Mouse (Mus musculus) hindbrain, embryonic 11.5 days (tissue): ENCODE measurements at regions not wholly inside any gene's neighbourhood (a gene's known extent, or its start where the extent isn't known, plus 50 kb on each side); places are given as distances from the start of the nearest gene placed in this dataset.
"Not testable (repeated sequence)": the region's sequence is repeated elsewhere in the genome, so short reads cannot be mapped to it uniquely, and the experiment has no call there.

Experiments
- ATAC-seq: fragments of 200-750 bp; cut with Nextera tagmentation; 2 replicates; pipeline ENCODE4 v1.8.0; 2017; ENCODE audit warnings: mild to moderate bottlenecking, moderate TSS enrichment, moderate library complexity; ENCODE audit not compliant: low FRiP score
- DNase-seq: peaks from one replicate; pipeline ENCODE4 v3.0.0-alpha.2; 2015; ENCODE audit warnings: low spot score
- H3K27ac ChIP-seq: fragments of 300-500 bp; sonication (generic); 2 replicates; pipeline ENCODE4 v1.5.1; 2014; ENCODE audit warnings: mild to moderate bottlenecking, low read depth, low read length
- H3K27me3 ChIP-seq: fragments of 300-500 bp; sonication (generic); 2 replicates; pipeline ENCODE4 v1.6.1; 2014; ENCODE audit warnings: mild to moderate bottlenecking, low read length, moderate library complexity, mixed read lengths; ENCODE audit not compliant: control insufficient read depth, insufficient read depth
- H3K36me3 ChIP-seq: fragments of 300-500 bp; sonication (generic); 2 replicates; pipeline ENCODE4 v1.6.1; 2014; ENCODE audit warnings: mild to moderate bottlenecking, low read length, moderate library complexity, mixed read lengths; ENCODE audit not compliant: control insufficient read depth, insufficient read depth
- H3K4me1 ChIP-seq: fragments of 300-500 bp; sonication (generic); replicated peaks from 2 replicates; pipeline ENCODE4 v1.6.1; 2014; ENCODE audit warnings: low read length, mixed read lengths; ENCODE audit not compliant: control insufficient read depth, insufficient read depth
- H3K4me2 ChIP-seq: fragments of 300-500 bp; sonication (generic); replicated peaks from 2 replicates; pipeline ENCODE4 v1.6.1; 2014; ENCODE audit warnings: mild to moderate bottlenecking, low read depth, low read length
- H3K4me3 ChIP-seq: fragments of 300-500 bp; sonication (generic); 2 replicates; pipeline ENCODE4 v1.5.1; 2014; ENCODE audit warnings: low read depth, low read length
- H3K9ac ChIP-seq: fragments of 300-500 bp; sonication (generic); 2 replicates; pipeline ENCODE4 v1.6.1; 2014; ENCODE audit warnings: low read depth, low read length
- H3K9me3 ChIP-seq: fragments of 300-500 bp; sonication (generic); 2 replicates; pipeline ENCODE4 v1.6.1; 2016; ENCODE audit warnings: low read length; ENCODE audit not compliant: control insufficient read depth
- WGBS: fragments of 180-500 bp; shearing (Covaris S2); extraction: QIAGEN DNeasy Blood & Tissue Kit; methylation state at CpG from one replicate; pipeline ENCODE4 v1.1.7; 2014; 5-methylcytosine and 5-hydroxymethylcytosine counted together

- Histone ChIP-seq H3K9ac (no peak overlapping the region), H3K27me3 (no peaks in the 10 kb centered on the region), H3K4me3 (no peak overlapping the region), H3K36me3 (no peaks in the 10 kb centered on the region), H3K4me2 (no peak overlapping the region), H3K4me1 (no peaks in the 10 kb centered on the region), H3K9me3 (no peaks in the 10 kb centered on the region), H3K27ac (no peak overlapping the region)
- ATAC-seq (no peak), DNase-seq (no peak)
- 89% methylated on average over 13 of the region's 13 CpGs for WGBS
Observed at GRCm38 (mm10) chr3:34709553-34709952, 59.3 kb downstream of the Sox2 start.

- H3K9ac ChIP-seq, H3K27me3 ChIP-seq, DNase-seq, H3K4me3 ChIP-seq, ATAC-seq, H3K9me3 ChIP-seq, H3K27ac ChIP-seq, H3K4me1 ChIP-seq, H3K4me2 ChIP-seq, H3K36me3 ChIP-seq: not testable (repeated sequence)
- 94% methylated on average over 7 of the region's 7 CpGs for WGBS
Observed at GRCm38 (mm10) chr3:34712137-34712536, 61.9 kb downstream of the Sox2 start.

- Histone ChIP-seq H3K9me3 (no peaks in the 10 kb centered on the region), H3K4me1 (no peaks in the 10 kb centered on the region), H3K27me3 (no peaks in the 10 kb centered on the region), H3K4me2 (no peak overlapping the region), H3K9ac (no peak overlapping the region), H3K36me3 (no peaks in the 10 kb centered on the region), H3K27ac (no peak overlapping the region), H3K4me3 (no peak overlapping the region)
- WGBS: 83% methylated on average over 7 of the region's 7 CpGs
- DNase-seq: no peak
- ATAC-seq: no peak
Observed at GRCm38 (mm10) chr3:34722506-34722905, 72.3 kb downstream of the Sox2 start.

- Histone ChIP-seq H3K9me3 (no peaks in the 10 kb centered on the region), H3K4me3 (no peak overlapping the region), H3K27ac (no peak overlapping the region), H3K4me1 (no peaks in the 10 kb centered on the region), H3K9ac (no peak overlapping the region), H3K4me2 (no peak overlapping the region), H3K27me3 (no peaks in the 10 kb centered on the region), H3K36me3 (no peaks in the 10 kb centered on the region)
- WGBS: 46% methylated on average over 12 of the region's 12 CpGs
- no peak for ATAC-seq
- DNase-seq: peak; percentile 33
Observed at GRCm38 (mm10) chr3:34726955-34727354, 76.8 kb downstream of the Sox2 start.

GRCm38 (mm10) chr3:34728282-34728681 lies 78.1 kb downstream of the Sox2 start:
- Histone ChIP-seq H3K9ac (no peak overlapping the region), H3K27me3 (no peaks in the 10 kb centered on the region), H3K27ac (no peak overlapping the region), H3K4me3 (no peak overlapping the region), H3K4me2 (no peak overlapping the region), H3K9me3 (no peaks in the 10 kb centered on the region), H3K36me3 (no peaks in the 10 kb centered on the region), H3K4me1 (no peaks in the 10 kb centered on the region)
- DNase-seq (no peak), ATAC-seq (no peak)

- Histone ChIP-seq H3K4me3 (no peak overlapping the region), H3K27ac (no peak overlapping the region), H3K36me3 (no peaks in the 10 kb centered on the region), H3K9ac (no peak overlapping the region), H3K27me3 (no peaks in the 10 kb centered on the region), H3K9me3 (no peaks in the 10 kb centered on the region), H3K4me2 (no peak overlapping the region), H3K4me1 (no peaks in the 10 kb centered on the region)
- 84% methylated on average over 5 of the region's 5 CpGs for WGBS
- DNase-seq: no peak
- no peak for ATAC-seq
Observed at GRCm38 (mm10) chr3:34734966-34735365, 84.8 kb downstream of the Sox2 start.

GRCm38 (mm10) chr3:34738001-34738400 lies 87.8 kb downstream of the Sox2 start:
- no peaks in the 10 kb centered on the region for H3K4me1 ChIP-seq
- no peaks in the 10 kb centered on the region for H3K9me3 ChIP-seq
- H3K27me3 ChIP-seq: no peaks in the 10 kb centered on the region
- ATAC-seq (no peak), DNase-seq (no peak)
- no peak overlapping the region for H3K27ac ChIP-seq
- no peak overlapping the region for H3K4me3 ChIP-seq
- 83% methylated on average over 4 of the region's 4 CpGs for WGBS
- no peaks in the 10 kb centered on the region for H3K36me3 ChIP-seq
- H3K9ac ChIP-seq: no peak overlapping the region
- H3K4me2 ChIP-seq: no peak overlapping the region

GRCm38 (mm10) chr3:34738938-34739337 lies 88.7 kb downstream of the Sox2 start:
- H3K36me3 ChIP-seq: no peaks in the 10 kb centered on the region
- H3K4me1 ChIP-seq: no peaks in the 10 kb centered on the region
- no peak overlapping the region for H3K4me2 ChIP-seq
- H3K9ac ChIP-seq: no peak overlapping the region
- DNase-seq (no peak), ATAC-seq (no peak)
- no peak overlapping the region for H3K4me3 ChIP-seq
- no peaks in the 10 kb centered on the region for H3K27me3 ChIP-seq
- H3K27ac ChIP-seq: no peak overlapping the region
- H3K9me3 ChIP-seq: no peaks in the 10 kb centered on the region
- WGBS: 66% methylated on average over 7 of the region's 7 CpGs

- Histone ChIP-seq H3K36me3 (no peaks in the 10 kb centered on the region), H3K27ac (no peak overlapping the region), H3K4me1 (no peaks in the 10 kb centered on the region), H3K9me3 (no peaks in the 10 kb centered on the region), H3K4me2 (no peak overlapping the region), H3K27me3 (no peaks in the 10 kb centered on the region), H3K9ac (no peak overlapping the region), H3K4me3 (no peak overlapping the region)
- 84% methylated on average over 7 of the region's 7 CpGs for WGBS
- DNase-seq (no peak), ATAC-seq (no peak)
Observed at GRCm38 (mm10) chr3:34739693-34740092, 89.5 kb downstream of the Sox2 start.
